ENCODE assay signal across 15 mouse cellular contexts in genomic region chr7:101367901-101368852, GRCm38 (mm10). TPM values are rescaled to one million over a fixed set of nuclear protein-coding genes. Genes with fewer than 3 reads are reported as not detected.
DNase-seq lines count a peak whose midpoint lies in the region; ATAC-seq and TF ChIP-seq lines count a peak whose summit lies in the region.
"Had no signal": no experiment of that assay in that cellular context is flagged by ENCODE, and none has a peak within 500 bp of the region (broad histone marks: within the 10 kb centered on the region; RNA-seq: fewer than 3 reads in every experiment).

No protein-coding gene starts in this region.

- no peaks in the 10 kb centered on the region for H3K79me2 ChIP-seq in MEL (ENCODE audit: control insufficient read depth, insufficient read depth, low read length, poor library complexity)

- H3K27ac ChIP-seq in liver, embryonic 14.5 days, result no peak overlapping the region
- H3K27ac ChIP-seq in liver, embryonic 11.5 days (ENCODE audit: low read depth, low read length), result no peak overlapping the region
- H3K27ac ChIP-seq in MEL (ENCODE audit: control insufficient read depth, low read depth, low read length), result peak overlapping the region; percentile 76
- H3K27ac ChIP-seq: hindbrain, embryonic 15.5 days had no signal

- H3K9ac ChIP-seq in liver, embryonic 14.5 days (replicated peaks), result no peak overlapping the region
- no peak overlapping the region for H3K9ac ChIP-seq in liver, embryonic 11.5 days (ENCODE audit: low read depth, low read length)
- H3K9ac ChIP-seq in MEL (ENCODE audit: control insufficient read depth, low read depth, low read length, poor library complexity, severe bottlenecking), result 0 out of 2 replicates have a peak overlapping the region, but pooled peaks have one; percentile 29
- H3K9ac ChIP-seq: hindbrain, embryonic 15.5 days had no signal

- no peaks in the 10 kb centered on the region for H3K9me3 ChIP-seq in liver, embryonic 14.5 days (ENCODE audit: control insufficient read depth, low read length)
- no peaks in the 10 kb centered on the region for H3K9me3 ChIP-seq in liver, embryonic 11.5 days (ENCODE audit: control insufficient read depth, low read length)
- no peaks in the 10 kb centered on the region for H3K9me3 ChIP-seq in MEL (replicated peaks; ENCODE audit: insufficient read depth, low read length)
- H3K9me3 ChIP-seq: hindbrain, embryonic 15.5 days had no signal

- TF ChIP-seq EP300 in liver, embryonic 14.5 days (IDR thresholded peaks at IDR 0.05; ENCODE audit: low read depth), result no peak
- peak; percentile 68 to 77 for TF ChIP-seq EP300 in MEL (IDR thresholded peaks at IDR 0.05; ENCODE audit: low read depth in 1 of 2, low read length in 2 of 2)

- peak; percentile 31; the same call in 1 of the 2 replicates for TF ChIP-seq CTCF in liver, embryonic 14.5 days (IDR thresholded peaks at IDR 0.05; ENCODE audit: low read depth)
- TF ChIP-seq CTCF in MEL (IDR thresholded peaks at IDR 0.05 in 2 of 3, conservative IDR thresholded peaks at IDR 0.05 in 1 of 3; ENCODE audit: control insufficient read depth in 1 of 3, insufficient read depth in 1 of 3, low read depth in 2 of 3, low read length in 3 of 3, poor library complexity in 1 of 3, severe bottlenecking in 1 of 3), result peak in 1 of 3 experiments; percentile 49; a peak in 4 of 6 replicates

- peak; percentile 37 for DNase-seq in embryo, embryonic 11 days
- DNase-seq in embryo, embryonic 9.5 days (ENCODE audit: extremely low spot score), result no peak
- no peak for DNase-seq in liver, embryonic 14.5 days (ENCODE audit: low read depth in 3 of 3, low spot score in 3 of 3)
- DNase-seq in liver, embryonic 11.5 days (ENCODE audit: low spot score), result no peak
- peak; percentile 64 for DNase-seq in MEL (ENCODE audit: low read depth, low spot score)
- DNase-seq in testis, postnatal 10 days (ENCODE audit: low spot score), result no peak
- DNase-seq in layer of hippocampus, adult 11-12 months (ENCODE audit: low spot score), result no peak
- DNase-seq: heart, adult 18-20 months; left cerebral cortex, postnatal 4 days; thymus, postnatal 4 days had no signal

- H3K4me1 ChIP-seq in liver, embryonic 14.5 days (replicated peaks; ENCODE audit: control insufficient read depth in 2 of 2, insufficient read depth in 2 of 2, low read length in 1 of 2), result peaks cover 0 to 7% of the 10 kb centered on the region in 2 experiments; a peak in 2 of 4 replicates
- H3K4me1 ChIP-seq in liver, embryonic 11.5 days (replicated peaks; ENCODE audit: control insufficient read depth, insufficient read depth, low read length), result peaks cover 4% of the 10 kb centered on the region
- peaks cover 21 to 29% of the 10 kb centered on the region in 2 experiments for H3K4me1 ChIP-seq in MEL (ENCODE audit: control insufficient read depth in 1 of 2, insufficient read depth in 2 of 2, low read length in 2 of 2)
- H3K4me1 ChIP-seq: hindbrain, embryonic 15.5 days had no signal

- H3K4me3 ChIP-seq in liver, embryonic 14.5 days (ENCODE audit: insufficient read depth in 1 of 2, low read depth in 2 of 2, low read length in 2 of 2), result no peak overlapping the region
- H3K4me3 ChIP-seq in liver, embryonic 11.5 days (ENCODE audit: low read depth, low read length), result no peak overlapping the region
- H3K4me3 ChIP-seq in MEL (ENCODE audit: control insufficient read depth in 1 of 2, insufficient read depth in 1 of 2, low read depth in 2 of 2, low read length in 2 of 2), result no peak overlapping the region
- H3K4me3 ChIP-seq: hindbrain, embryonic 15.5 days had no signal

- no peak for ATAC-seq in liver, embryonic 14.5 days (ENCODE audit: insufficient read depth)
- ATAC-seq in liver, embryonic 11.5 days (replicated peaks; ENCODE audit: low FRiP score), result no peak
- ATAC-seq in megakaryocyte progenitor cell, adult 5-6 weeks (replicated peaks; ENCODE audit: poor library complexity), result peak; percentile 46
- ATAC-seq: forebrain, embryonic 14.5 days had no signal

- no peak overlapping the region for H3K4me2 ChIP-seq in liver, embryonic 14.5 days (ENCODE audit: low read depth)
- H3K4me2 ChIP-seq in liver, embryonic 11.5 days, result no peak overlapping the region
- H3K4me2 ChIP-seq: hindbrain, embryonic 15.5 days had no signal

- no peak for TF ChIP-seq POLR2A in MEL (IDR thresholded peaks at IDR 0.05; ENCODE audit: control insufficient read depth in 1 of 2, insufficient read depth in 1 of 2, low read depth in 1 of 2, low read length in 2 of 2, poor library complexity in 1 of 2)

- H3K36me3 ChIP-seq in liver, embryonic 14.5 days (replicated peaks; ENCODE audit: control insufficient read depth, insufficient read depth, low read depth), result no peaks in the 10 kb centered on the region
- no peaks in the 10 kb centered on the region for H3K36me3 ChIP-seq in liver, embryonic 11.5 days (ENCODE audit: control insufficient read depth, insufficient read depth, low read length)
- peaks cover 0 to 28% of the 10 kb centered on the region in 2 experiments; a peak in 2 of 4 replicates for H3K36me3 ChIP-seq in MEL (ENCODE audit: control insufficient read depth in 1 of 2, insufficient read depth in 2 of 2, low read length in 2 of 2)
- H3K36me3 ChIP-seq: hindbrain, embryonic 15.5 days had no signal

- TF ChIP-seq RAD21 in MEL (IDR thresholded peaks at IDR 0.05; ENCODE audit: low read depth, low read length), result no peak; the same call in 1 of the 2 replicates

- no peaks in the 10 kb centered on the region for H3K27me3 ChIP-seq in liver, embryonic 14.5 days (ENCODE audit: control insufficient read depth, insufficient read depth, low read length)
- H3K27me3 ChIP-seq in liver, embryonic 11.5 days (replicated peaks; ENCODE audit: control insufficient read depth, insufficient read depth, low read length), result no peaks in the 10 kb centered on the region
- no peaks in the 10 kb centered on the region for H3K27me3 ChIP-seq in MEL (ENCODE audit: control insufficient read depth in 1 of 2, insufficient read depth in 2 of 2, low read length in 2 of 2)
- H3K27me3 ChIP-seq: hindbrain, embryonic 15.5 days had no signal

- 43% methylated on average over 11 of the region's 11 CpGs for WGBS in liver, embryonic 14.5 days (ENCODE audit: insufficient replicate concordance)
- 65% methylated on average over 11 of the region's 11 CpGs for WGBS in liver, embryonic 11.5 days

TF ChIP-seq in MEL, 35 proteins besides CTCF, POLR2A, EP300 and RAD21 (continues in another document):
- peak; percentile 65 for TF ChIP-seq SIN3A (IDR thresholded peaks at IDR 0.05; ENCODE audit: low read length)
- TF ChIP-seq MAZ (IDR thresholded peaks at IDR 0.05; ENCODE audit: low read depth, low read length), result no peak
- no peak for TF ChIP-seq KAT2A (conservative IDR thresholded peaks at IDR 0.05; ENCODE audit: low read depth, low read length)
- peak; percentile 51; the same call in 1 of the 2 replicates for TF ChIP-seq GATA1 (IDR thresholded peaks at IDR 0.05; ENCODE audit: low read depth, low read length)
- TF ChIP-seq MXI1 (IDR thresholded peaks at IDR 0.05; ENCODE audit: low read depth, low read length), result peak; percentile 40; the same call in 1 of the 2 replicates
- TF ChIP-seq RCOR1 (IDR thresholded peaks at IDR 0.05; ENCODE audit: low read depth, low read length), result peak; percentile 60; the same call in 1 of the 2 replicates
- no peak; the same call in 1 of the 2 replicates for TF ChIP-seq TCF12 (IDR thresholded peaks at IDR 0.05; ENCODE audit: low read depth, low read length)
- peak; percentile 38; the same call in 1 of the 2 replicates for TF ChIP-seq MEF2A (IDR thresholded peaks at IDR 0.05; ENCODE audit: extremely low read depth, insufficient replicate concordance, low read depth, low read length, poor library complexity, severe bottlenecking)

RNA-seq across cellular contexts. Expression of gene Arap1, which starts 20.3 kb away (rescaled TPM):
- polyA plus RNA-seq in liver, embryonic 14.5 days (2012; rRNA removed), result 13.3 and 13.7 TPM in 2 replicates
- polyA plus RNA-seq in liver, embryonic 14.5 days (2014; fragmentation: Nextera tagmentation; extraction: Ambion mirVana), result 12.9 and 13.9 TPM in 2 replicates
- 33.8 and 33.9 TPM in 2 replicates for polyA plus RNA-seq in liver, embryonic 11.5 days (2014; fragmentation: Nextera tagmentation; extraction: Ambion mirVana)
- total RNA-seq in MEL (2012; rRNA removed), result 13.6 and 14.6 TPM in 2 replicates
- 10 to 100 TPM in 1 of 2 experiments, not detected in 1; 27.1 TPM for polyA plus RNA-seq in MEL (2012; ENCODE audit: insufficient read depth in 1 of 2, insufficient read length in 2 of 2, low read depth in 1 of 2, low replicate concordance in 2 of 2, missing spikeins in 1 of 2)
- 34.3 and 41.2 TPM in 2 replicates for total RNA-seq in megakaryocyte progenitor cell, adult 5-6 weeks (2015)
- total RNA-seq in megakaryocyte progenitor cell, adult 5-6 weeks (2017), result 63.1 and 89.4 TPM in 2 replicates

RNA-seq across cellular contexts. Expression of gene Gm45837, which starts 42.5 kb away (rescaled TPM):
- not detected in 2 replicates for polyA plus RNA-seq in liver, embryonic 14.5 days (2012; rRNA removed)
- polyA plus RNA-seq in liver, embryonic 14.5 days (2014; fragmentation: Nextera tagmentation; extraction: Ambion mirVana), result 4.3 TPM in 1 of 2 replicates, not detected in the other
- 2.1 TPM in 1 of 2 replicates, not detected in the other for polyA plus RNA-seq in liver, embryonic 11.5 days (2014; fragmentation: Nextera tagmentation; extraction: Ambion mirVana)
- not detected in 2 replicates for total RNA-seq in MEL (2012; rRNA removed)
- polyA plus RNA-seq in MEL (2012; ENCODE audit: insufficient read depth in 1 of 2, insufficient read length in 2 of 2, low read depth in 1 of 2, low replicate concordance in 2 of 2, missing spikeins in 1 of 2), result 1 to 10 TPM in 1 of 2 experiments, not detected in 1; 1.2 TPM
- not detected in 2 replicates for total RNA-seq in megakaryocyte progenitor cell, adult 5-6 weeks (2015)
- not detected in 2 replicates for total RNA-seq in megakaryocyte progenitor cell, adult 5-6 weeks (2017)
- polyA plus RNA-seq: C2C12; forebrain, embryonic 14.5 days; hindbrain, embryonic 15.5 days; neural tube, embryonic 14.5 days had no signal

RNA-seq across cellular contexts. Expression of gene Stard10, which starts 51.3 kb away (rescaled TPM):
- 71.0 and 71.8 TPM in 2 replicates for polyA plus RNA-seq in liver, embryonic 14.5 days (2012; rRNA removed)
- 98.2 and 102 TPM in 2 replicates for polyA plus RNA-seq in liver, embryonic 14.5 days (2014; fragmentation: Nextera tagmentation; extraction: Ambion mirVana)
- polyA plus RNA-seq in liver, embryonic 11.5 days (2014; fragmentation: Nextera tagmentation; extraction: Ambion mirVana), result 86.4 and 93.9 TPM in 2 replicates
- 6.6 and 9.3 TPM in 2 replicates for total RNA-seq in MEL (2012; rRNA removed)
- polyA plus RNA-seq in MEL (2012; ENCODE audit: insufficient read depth in 1 of 2, insufficient read length in 2 of 2, low read depth in 1 of 2, low replicate concordance in 2 of 2, missing spikeins in 1 of 2), result 10 to 100 TPM in 1 of 2 experiments, not detected in 1; 17.9 TPM
- total RNA-seq in megakaryocyte progenitor cell, adult 5-6 weeks (2015), result 50.4 and 59.3 TPM in 2 replicates
- total RNA-seq in megakaryocyte progenitor cell, adult 5-6 weeks (2017), result 23.1 and 31.2 TPM in 2 replicates

RNA-seq across cellular contexts. Expression of gene Pde2a, which starts 53.3 kb away (rescaled TPM):
- 3.0 and 3.2 TPM in 2 replicates for polyA plus RNA-seq in liver, embryonic 14.5 days (2012; rRNA removed)
- 2.5 and 6.6 TPM in 2 replicates for polyA plus RNA-seq in liver, embryonic 14.5 days (2014; fragmentation: Nextera tagmentation; extraction: Ambion mirVana)
- polyA plus RNA-seq in liver, embryonic 11.5 days (2014; fragmentation: Nextera tagmentation; extraction: Ambion mirVana), result 14.4 and 15.0 TPM in 2 replicates
- total RNA-seq in MEL (2012; rRNA removed), result 0.59 and 0.62 TPM in 2 replicates
- polyA plus RNA-seq in MEL (2012; ENCODE audit: insufficient read depth in 1 of 2, insufficient read length in 2 of 2, low read depth in 1 of 2, low replicate concordance in 2 of 2, missing spikeins in 1 of 2), result under 1 TPM in 1 of 2 experiments, not detected in 1; 0.11 TPM
- total RNA-seq in megakaryocyte progenitor cell, adult 5-6 weeks (2015), result 24.1 and 25.6 TPM in 2 replicates
- 30.8 and 30.9 TPM in 2 replicates for total RNA-seq in megakaryocyte progenitor cell, adult 5-6 weeks (2017)

Comparison
In these comparisons a context has a peak if more than half of its experiments do, and no peak if none do; other contexts are left out.
1. DNase-seq: peak in embryo, embryonic 11 days (single experiment) and MEL (single experiment); none in embryo, embryonic 9.5 days (single experiment), liver, embryonic 14.5 days (0 of 3), liver, embryonic 11.5 days (single experiment), testis, postnatal 10 days (single experiment) and layer of hippocampus, adult 11-12 months (single experiment).